Mouse (Mus musculus) G1E-ER4 (cell line): ENCODE measurements at regions not wholly inside any gene's neighbourhood (a gene's known extent, or its start where the extent isn't known, plus 50 kb on each side); places are given as distances from the start of the nearest gene placed in this dataset.

Source experiments
- GATA1 ChIP-seq: IDR thresholded peaks from one replicate; pipeline ENCODE4 v1.8.0; 2012; ENCODE audit warnings: low read length, inconsistent platforms

GRCm38 (mm10) chr16:75487915-75488314 is 97.9 kb downstream of the Lipi start:
- no peak for TF ChIP-seq GATA1

- no peak for TF ChIP-seq GATA1
Measured at GRCm38 (mm10) chr16:75483878-75484277, 102.0 kb downstream of the Lipi start.

GRCm38 (mm10) chr16:75465420-75465975 is 120.4 kb downstream of the Lipi start:
- no peak for TF ChIP-seq GATA1

- TF ChIP-seq GATA1: no peak
Measured at GRCm38 (mm10) chr16:75462136-75462535, 123.7 kb downstream of the Lipi start.

- no peak for TF ChIP-seq GATA1
Measured at GRCm38 (mm10) chr16:75446901-75447514, 138.9 kb downstream of the Lipi start.

GRCm38 (mm10) chr16:75439296-75439695 is 146.6 kb downstream of the Lipi start:
- TF ChIP-seq GATA1: no peak

GRCm38 (mm10) chr16:75433227-75433626 is 152.6 kb downstream of the Lipi start:
- no peak for TF ChIP-seq GATA1

GRCm38 (mm10) chr16:75384526-75385222 is 201.2 kb downstream of the Lipi start:
- no peak for TF ChIP-seq GATA1

- TF ChIP-seq GATA1: no peak
Measured at GRCm38 (mm10) chr16:75381191-75381590, 204.7 kb downstream of the Lipi start.

- TF ChIP-seq GATA1: no peak
Measured at GRCm38 (mm10) chr16:75369700-75370099, 216.2 kb downstream of the Lipi start.

GRCm38 (mm10) chr16:75366727-75367126 is 219.1 kb downstream of the Lipi start:
- TF ChIP-seq GATA1: no peak

GRCm38 (mm10) chr16:75365361-75365994 is 220.4 kb downstream of the Lipi start:
- TF ChIP-seq GATA1: no peak

- TF ChIP-seq GATA1: no peak
Measured at GRCm38 (mm10) chr16:75362095-75362494, 223.8 kb downstream of the Lipi start.

GRCm38 (mm10) chr16:75360791-75361190 is 225.1 kb downstream of the Lipi start:
- no peak for TF ChIP-seq GATA1

- no peak for TF ChIP-seq GATA1
Measured at GRCm38 (mm10) chr16:75353394-75353793, 232.5 kb downstream of the Lipi start.

- TF ChIP-seq GATA1: no peak
Measured at GRCm38 (mm10) chr16:75344201-75344927, 241.5 kb downstream of the Lipi start.
